Mouse (Mus musculus) neural tube, embryonic 14.5 days (tissue): ENCODE results near the gene Inpp5e. TPM values are rescaled to one million over a fixed set of nuclear protein-coding genes. Genes with fewer than 3 reads are reported as not detected.

ENCODE experiments used
- ATAC-seq: fragments of 200-750 bp; cut with Nextera tagmentation; 2 replicates; pipeline ENCODE4 v1.8.0; 2017; ENCODE audit warnings: low read depth, mild to moderate bottlenecking, moderate TSS enrichment, moderate library complexity
- H3K27ac ChIP-seq: fragments of 300-500 bp; sonication (generic); 2 replicates; pipeline ENCODE4 v1.5.1; 2014; ENCODE audit warnings: low read depth, mild to moderate bottlenecking, control low read depth, low read length, moderate library complexity, mixed read lengths
- H3K27me3 ChIP-seq: fragments of 300-500 bp; sonication (generic); 2 replicates; pipeline ENCODE4 v1.6.1; 2014; ENCODE audit warnings: low read length; ENCODE audit not compliant: control insufficient read depth, insufficient read depth
- H3K36me3 ChIP-seq: fragments of 300-500 bp; sonication (generic); 2 replicates; pipeline ENCODE4 v1.6.1; 2014; ENCODE audit warnings: low read length, mixed read lengths; ENCODE audit not compliant: control insufficient read depth, insufficient read depth
- H3K4me1 ChIP-seq: fragments of 300-500 bp; sonication (generic); 2 replicates; pipeline ENCODE4 v1.6.1; 2014; ENCODE audit warnings: low read length; ENCODE audit not compliant: control insufficient read depth, insufficient read depth
- H3K4me2 ChIP-seq: fragments of 300-500 bp; sonication (generic); 2 replicates; pipeline ENCODE4 v1.6.1; 2014; ENCODE audit warnings: mild to moderate bottlenecking, low read depth, low read length, control low read depth
- H3K4me3 ChIP-seq: fragments of 300-500 bp; sonication (generic); 2 replicates; pipeline ENCODE4 v1.5.1; 2014; ENCODE audit warnings: low read depth, low read length, control low read depth, mixed read lengths
- H3K9ac ChIP-seq: fragments of 300-500 bp; sonication (generic); replicated peaks from 2 replicates; pipeline ENCODE4 v1.6.1; 2014; ENCODE audit warnings: low read depth, mild to moderate bottlenecking, control low read depth, low read length, mixed read lengths
- H3K9me3 ChIP-seq: fragments of 300-500 bp; sonication (generic); 2 replicates; pipeline ENCODE4 v1.6.1; 2016; ENCODE audit warnings: low read length; ENCODE audit not compliant: control insufficient read depth
- WGBS: fragments of 180-500 bp; shearing (Covaris S2); extraction: QIAGEN DNeasy Blood & Tissue Kit; methylation state at CpG from one replicate; pipeline ENCODE4 v1.1.7; 2014; 5-methylcytosine and 5-hydroxymethylcytosine counted together
- polyA plus RNA-seq: library from polyadenylated mRNA; unstranded; fragments of >200 nt; fragmentation: Nextera tagmentation; extraction: Ambion mirVana; gene quantifications from 2 replicates; pipeline ENCODE4 v1.2.1, GENCODE M21; 2014

Inpp5e gene
- polyA plus RNA-seq, 1 experiment from 2014 or later = 21.3 TPM

DNA sequence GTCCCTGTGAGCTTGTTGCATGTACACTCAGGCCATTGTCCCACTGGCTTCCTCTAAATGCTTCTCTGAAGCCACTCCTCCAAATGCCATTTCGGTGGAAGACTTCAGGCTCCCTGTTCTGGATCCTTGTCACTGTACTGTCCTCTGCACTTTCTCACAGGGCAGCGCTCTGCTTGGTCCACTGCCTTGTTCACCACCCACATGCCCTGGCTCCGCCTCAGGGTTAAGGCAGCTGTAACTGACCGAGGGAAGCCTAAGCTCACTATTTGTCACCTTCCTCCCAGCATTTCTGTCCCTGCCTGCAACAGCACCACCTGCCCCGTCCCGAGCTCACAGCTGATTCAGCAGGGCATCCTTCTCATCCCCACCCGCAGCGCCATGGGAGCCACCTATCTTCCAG, 5.7 kb downstream of the Inpp5e start:
- no peak overlapping the region for H3K4me3 ChIP-seq
- H3K27ac ChIP-seq = no peak overlapping the region
- WGBS = 80% methylated on average over 8 of the region's 8 CpGs
- no peak overlapping the region for H3K4me2 ChIP-seq
- no peak overlapping the region for H3K9ac ChIP-seq
- no peaks in the 10 kb centered on the region for H3K9me3 ChIP-seq
- H3K36me3 ChIP-seq = peaks cover 36% of the 10 kb centered on the region
- H3K4me1 ChIP-seq = peaks cover 27% of the 10 kb centered on the region
- no peaks in the 10 kb centered on the region for H3K27me3 ChIP-seq
- no peak for ATAC-seq

DNA sequence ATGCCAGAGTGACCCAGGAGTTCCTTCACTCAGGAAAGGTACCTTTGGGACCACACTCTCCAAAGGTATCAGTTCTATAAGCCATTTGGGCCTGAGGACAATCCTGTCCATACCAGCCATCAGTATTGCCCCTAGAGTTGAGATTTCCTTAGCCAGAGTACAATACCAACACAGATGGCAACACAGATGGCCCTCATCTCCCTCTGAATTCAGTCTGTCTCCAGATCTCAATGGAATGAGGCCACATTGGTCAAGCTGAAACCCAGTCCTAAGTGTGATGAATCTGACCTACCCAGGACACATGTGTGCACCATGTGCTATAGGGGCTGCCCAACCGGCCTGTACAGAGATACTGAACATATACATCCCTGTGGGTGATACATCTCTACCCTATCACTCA, 6.7 kb downstream of the Inpp5e start:
- no peak overlapping the region for H3K4me3 ChIP-seq
- no peak for ATAC-seq

DNA sequence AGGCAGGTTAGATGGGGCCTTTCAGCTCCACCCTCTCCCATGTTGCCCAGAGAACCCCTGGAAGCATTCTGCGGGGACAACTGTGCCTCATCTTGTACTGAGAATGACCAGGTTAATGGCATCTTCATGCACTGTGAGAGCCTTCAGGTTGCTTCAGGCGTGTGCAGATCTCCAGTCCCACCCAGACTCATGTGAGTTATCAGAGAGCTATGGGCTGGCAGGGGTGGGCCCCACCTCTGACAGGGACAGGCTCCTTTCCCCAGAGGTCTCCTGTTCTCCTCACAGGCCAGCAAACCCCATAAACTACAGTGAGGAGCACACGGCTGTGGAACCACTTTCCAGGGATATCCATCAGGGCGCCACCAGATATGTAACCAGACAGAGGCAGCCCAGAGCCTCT, 8.0 kb downstream of the Inpp5e start:
- no peaks in the 10 kb centered on the region for H3K27me3 ChIP-seq
- peaks cover 56% of the 10 kb centered on the region for H3K36me3 ChIP-seq
- WGBS = 95% methylated on average over 4 of the region's 4 CpGs
- H3K27ac ChIP-seq = no peak overlapping the region
- H3K4me1 ChIP-seq = peaks cover 4% of the 10 kb centered on the region
- ATAC-seq = no peak
- no peak overlapping the region for H3K4me3 ChIP-seq
- no peak overlapping the region for H3K9ac ChIP-seq
- no peaks in the 10 kb centered on the region for H3K9me3 ChIP-seq
- H3K4me2 ChIP-seq = no peak overlapping the region

More for the DNA sequence above, 6.7 kb downstream of the Inpp5e start:
- Histone ChIP-seq H3K36me3 (peaks cover 44% of the 10 kb centered on the region), H3K27me3 (no peaks in the 10 kb centered on the region), H3K4me2 (no peak overlapping the region), H3K9ac (no peak overlapping the region), H3K27ac (no peak overlapping the region), H3K9me3 (no peaks in the 10 kb centered on the region), H3K4me1 (peaks cover 17% of the 10 kb centered on the region)
- WGBS = 89% methylated on average over 1 of the region's 1 CpGs

DNA sequence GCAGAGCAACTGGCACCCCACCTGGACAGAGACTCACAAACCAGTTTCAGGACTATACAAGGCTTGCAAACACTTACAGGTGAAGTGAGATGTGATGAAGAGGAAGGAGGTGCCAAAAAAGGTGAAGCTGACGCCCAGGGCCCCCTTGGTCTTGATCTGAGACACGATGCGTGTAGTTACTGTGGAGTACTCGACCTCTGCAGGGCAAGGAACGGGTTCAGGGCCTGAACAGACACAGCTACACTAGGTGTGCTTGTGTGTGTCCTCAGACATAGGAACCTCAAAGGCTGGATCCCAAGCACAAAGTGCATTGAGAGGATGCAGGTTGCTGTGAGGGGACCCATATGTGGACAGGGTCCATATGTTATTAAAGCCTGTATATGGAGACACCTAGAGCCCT, 8.7 kb downstream of the Inpp5e start:
- no peaks in the 10 kb centered on the region for H3K9me3 ChIP-seq
- H3K4me2 ChIP-seq = no peak overlapping the region
- no peak overlapping the region for H3K4me3 ChIP-seq
- no peak overlapping the region for H3K27ac ChIP-seq
- WGBS = 93% methylated on average over 5 of the region's 5 CpGs
- ATAC-seq = no peak
- peaks cover 63% of the 10 kb centered on the region for H3K36me3 ChIP-seq
- no peaks in the 10 kb centered on the region for H3K27me3 ChIP-seq
- H3K4me1 ChIP-seq = no peaks in the 10 kb centered on the region
- no peak overlapping the region for H3K9ac ChIP-seq

DNA sequence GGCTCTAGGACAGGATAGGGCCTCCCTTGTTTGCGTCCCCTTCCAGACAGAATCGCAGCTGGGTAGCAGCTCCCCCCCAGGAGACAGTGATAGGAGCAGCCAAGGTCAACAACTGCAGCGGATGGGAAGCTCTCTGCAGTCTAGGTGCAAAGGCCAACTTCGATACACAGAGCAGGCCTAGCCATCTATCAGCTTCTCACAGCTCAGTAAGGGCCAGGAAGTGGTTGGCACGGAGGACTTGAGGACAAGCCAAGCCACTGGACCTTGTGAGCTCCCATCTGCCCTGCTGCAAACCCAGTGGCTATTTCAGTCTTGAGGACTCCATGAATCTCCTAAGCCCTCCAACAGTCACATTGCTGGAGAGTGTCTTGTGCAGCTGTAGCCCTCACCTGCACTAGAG, 9.4 kb downstream of the Inpp5e start:
- ATAC-seq = no peak
- no peak overlapping the region for H3K4me2 ChIP-seq
- no peak overlapping the region for H3K4me3 ChIP-seq
- H3K9me3 ChIP-seq = no peaks in the 10 kb centered on the region
- no peaks in the 10 kb centered on the region for H3K4me1 ChIP-seq
- no peaks in the 10 kb centered on the region for H3K27me3 ChIP-seq
- H3K36me3 ChIP-seq = peaks cover 70% of the 10 kb centered on the region
- H3K9ac ChIP-seq = no peak overlapping the region
- WGBS = 88% methylated on average over 5 of the region's 5 CpGs
- H3K27ac ChIP-seq = no peak overlapping the region

DNA sequence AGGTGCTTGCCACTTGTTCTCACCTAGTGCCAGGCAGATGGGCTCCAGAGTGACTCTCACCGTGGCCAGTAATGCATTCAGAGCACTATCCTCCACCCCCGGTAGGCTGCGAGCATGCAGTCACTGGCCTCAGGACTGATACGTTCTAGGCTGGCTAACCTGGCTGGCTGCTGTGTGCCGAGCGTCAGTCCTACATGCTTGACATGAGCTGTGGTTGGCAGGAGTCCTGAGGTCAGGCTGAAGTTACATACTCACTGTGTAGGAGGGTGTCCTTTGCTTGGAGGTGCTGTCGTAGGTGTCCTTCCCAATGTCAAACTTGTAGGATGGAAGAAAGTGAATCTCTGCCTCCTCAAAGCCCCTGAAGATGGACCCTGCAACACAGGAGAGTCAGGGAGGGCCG, 10.0 kb downstream of the Inpp5e start:
- Histone ChIP-seq H3K9ac (no peak overlapping the region), H3K4me2 (no peak overlapping the region), H3K27ac (no peak overlapping the region), H3K36me3 (peaks cover 77% of the 10 kb centered on the region), H3K27me3 (no peaks in the 10 kb centered on the region), H3K9me3 (no peaks in the 10 kb centered on the region), H3K4me1 (no peaks in the 10 kb centered on the region), H3K4me3 (no peak overlapping the region)
- WGBS = 89% methylated on average over 8 of the region's 8 CpGs
- no peak for ATAC-seq

DNA sequence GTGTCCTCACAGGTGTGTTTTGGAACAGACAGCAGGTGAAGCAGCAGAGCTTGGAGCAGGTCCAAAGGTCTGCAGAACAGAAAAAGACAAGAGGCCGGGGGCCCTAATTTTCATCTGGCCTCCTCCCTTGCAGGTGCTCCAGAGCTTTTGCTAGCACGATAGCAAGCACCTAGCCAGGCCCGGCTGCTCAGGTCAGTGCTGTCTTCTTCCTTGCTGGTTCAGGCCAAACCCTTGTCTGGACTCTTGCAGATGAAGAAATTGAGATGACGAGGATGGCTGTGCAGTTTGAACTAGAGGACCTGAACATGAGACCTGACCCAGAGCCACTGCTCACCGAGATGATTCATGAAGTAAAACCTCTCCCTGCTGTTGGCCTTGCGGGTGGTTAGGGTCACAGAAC, 17.4 kb downstream of the Inpp5e start:
- Histone ChIP-seq H3K27me3 (no peaks in the 10 kb centered on the region), H3K4me1 (peaks cover 13% of the 10 kb centered on the region), H3K27ac (no peak overlapping the region), H3K36me3 (peaks cover 61% of the 10 kb centered on the region), H3K4me2 (no peak overlapping the region), H3K4me3 (no peak overlapping the region), H3K9me3 (no peaks in the 10 kb centered on the region), H3K9ac (no peak overlapping the region)
- no peak for ATAC-seq
- 96% methylated on average over 6 of the region's 6 CpGs for WGBS

DNA sequence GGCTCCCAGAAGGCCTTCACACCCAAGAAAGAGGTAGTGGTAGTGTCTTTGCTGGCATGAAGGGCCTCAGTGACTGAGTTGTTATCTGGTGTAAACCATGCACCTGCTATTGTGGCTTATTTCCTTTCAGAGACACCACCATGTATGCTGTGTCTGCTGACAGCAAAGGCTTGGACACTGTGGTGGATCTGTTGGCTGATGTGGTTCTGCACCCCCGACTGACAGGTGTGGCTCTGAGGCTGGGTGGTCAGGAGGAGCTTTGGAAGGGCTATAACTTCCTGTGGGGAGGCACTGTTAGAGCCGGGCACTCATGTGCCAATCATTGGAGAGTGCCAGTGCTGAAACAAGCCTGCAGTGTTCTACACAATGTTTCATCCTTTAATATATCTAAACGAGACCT, 18.0 kb downstream of the Inpp5e start:
- H3K4me2 ChIP-seq = no peak overlapping the region
- peaks cover 13% of the 10 kb centered on the region for H3K4me1 ChIP-seq
- H3K27ac ChIP-seq = no peak overlapping the region
- H3K9ac ChIP-seq = no peak overlapping the region
- no peak for ATAC-seq
- no peak overlapping the region for H3K4me3 ChIP-seq
- peaks cover 59% of the 10 kb centered on the region for H3K36me3 ChIP-seq
- no peaks in the 10 kb centered on the region for H3K9me3 ChIP-seq
- no peaks in the 10 kb centered on the region for H3K27me3 ChIP-seq
- WGBS = 94% methylated on average over 3 of the region's 3 CpGs

DNA sequence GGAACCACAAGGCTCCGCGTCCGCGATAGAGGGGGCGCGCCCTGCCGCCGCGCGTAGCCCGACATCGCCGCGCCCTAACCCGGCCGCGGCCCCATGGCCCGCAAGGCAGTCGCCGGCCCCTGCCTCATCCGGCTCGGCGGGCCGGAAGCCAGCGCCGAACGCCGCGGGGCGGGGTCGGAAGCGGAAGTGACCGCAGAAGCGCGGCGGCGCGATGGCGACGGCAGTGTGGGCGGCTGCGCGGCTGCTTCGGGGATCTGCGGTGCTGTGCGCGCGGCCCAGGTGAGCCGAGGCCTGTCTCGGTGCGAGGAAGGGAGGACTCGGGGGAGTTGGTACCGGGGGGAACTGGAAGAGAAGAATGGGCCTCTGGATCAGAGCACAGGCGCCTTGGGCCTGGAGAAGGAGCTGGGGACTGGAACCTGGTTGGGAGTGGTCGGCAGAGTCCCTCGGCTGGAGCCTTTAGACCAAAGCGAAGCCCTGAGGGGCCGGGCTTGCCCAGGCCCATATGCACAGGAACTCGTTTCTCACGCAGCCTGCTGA, 19.8 kb downstream of the Inpp5e start, which contains the start of the genes Entr1 and Pmpca:
Gene Entr1 (minus strand): TSS at position 163 of the 537 bp plus-strand sequence.
Gene Pmpca (plus strand): TSS at position 186 of the 537 bp plus-strand sequence.
- Histone ChIP-seq H3K9me3 (no peaks in the 10 kb centered on the region), H3K9ac (peak within 1 kb of the TSS; percentile 89), H3K27ac (peak within 1 kb of the TSS; percentile 79), H3K4me3 (peak within 1 kb of the TSS; percentile 93), H3K4me1 (peaks cover 13% of the 10 kb centered on the region), H3K4me2 (peak within 1 kb of the TSS; percentile 97), H3K36me3 (peaks cover 57% of the 10 kb centered on the region), H3K27me3 (no peaks in the 10 kb centered on the region)
- ATAC-seq = peak; percentile 93
- WGBS = under 1% methylated on average over 45 of the region's 60 CpGs
